Mouse (Mus musculus) bone marrow, adult 2 months (tissue): Measurements from ENCODE around the gene Atxn1. TPM values are rescaled to one million over a fixed set of nuclear protein-coding genes. Genes with fewer than 3 reads are reported as not detected.
A peak's percentile ranks its signal among the peaks of the same experiment; 100 is the strongest.

Experiments used
- H3K27ac ChIP-seq: fragments of 200-500 bp; 2 replicates; pipeline ENCODE4 v1.5.1; 2012; ENCODE audit warnings: low read depth, mild to moderate bottlenecking, control low read depth, inconsistent platforms, low read length; ENCODE audit not compliant: control insufficient read depth, poor library complexity, insufficient read depth
- H3K4me1 ChIP-seq: fragments of 200-500 bp; 2 replicates; pipeline ENCODE4 v1.6.1; 2011; ENCODE audit warnings: low read length; ENCODE audit not compliant: control insufficient read depth, insufficient read depth
- H3K4me3 ChIP-seq: fragments of 200-500 bp; replicated peaks from 2 replicates; pipeline ENCODE3; 2011; ENCODE audit warnings: mild to moderate bottlenecking, low read depth, low read length, control low read depth; ENCODE audit not compliant: control insufficient read depth
- CTCF ChIP-seq: fragments of 200-500 bp; IDR thresholded peaks from 2 replicates; pipeline ENCODE4 v1.5.1; 2011; ENCODE audit warnings: low read length, control low read depth; ENCODE audit not compliant: control insufficient read depth, insufficient read depth
- POLR2A ChIP-seq: fragments of 200-500 bp; IDR thresholded peaks from 2 replicates; pipeline ENCODE4 v1.6.1; 2011; ENCODE audit warnings: low read depth, mild to moderate bottlenecking, control low read depth, low read length, borderline replicate concordance; ENCODE audit not compliant: control insufficient read depth
- WGBS: fragments of 180-500 bp; shearing (Covaris S2); methylation state at CpG from one replicate; pipeline ENCODE4 v1.1.7; 2018; 5-methylcytosine and 5-hydroxymethylcytosine counted together
- polyA plus RNA-seq: library from polyadenylated mRNA; stranded (reverse); fragments of >200 nt; gene quantifications from 2 replicates; pipeline ENCODE4 v1.2.4, GENCODE M21; 2011; ENCODE audit warnings: low replicate concordance; ENCODE audit not compliant: missing spikeins, insufficient read depth, insufficient read length

Gene Atxn1
- polyA plus RNA-seq, 1 experiment, result 5.8 TPM

DNA sequence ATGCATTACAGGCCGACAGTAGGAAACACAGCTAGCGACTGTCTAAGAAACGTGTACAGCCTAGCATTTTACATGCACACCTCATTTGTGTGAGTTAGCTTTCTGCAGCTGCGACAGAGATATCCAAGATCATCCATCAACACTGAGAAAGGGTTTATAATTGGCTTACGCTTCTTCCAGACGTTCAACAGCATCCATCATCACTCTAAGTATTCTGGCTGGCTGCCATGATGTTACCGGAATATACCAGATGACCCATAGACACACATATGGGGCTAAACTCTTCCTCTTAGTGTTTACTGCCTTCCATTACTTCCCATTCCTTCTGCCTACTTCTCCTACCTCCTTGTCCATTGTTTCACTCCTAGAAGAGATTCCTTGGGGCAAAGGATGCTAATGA is 369.4 kb downstream of the Atxn1 start:
- WGBS, result 81% methylated on average over 7 of the region's 7 CpGs
- TF ChIP-seq POLR2A (no peak), CTCF (no peak)
- no peaks in the 10 kb centered on the region for H3K4me1 ChIP-seq
- H3K27ac ChIP-seq, result no peak overlapping the region
- no peak overlapping the region for H3K4me3 ChIP-seq

DNA sequence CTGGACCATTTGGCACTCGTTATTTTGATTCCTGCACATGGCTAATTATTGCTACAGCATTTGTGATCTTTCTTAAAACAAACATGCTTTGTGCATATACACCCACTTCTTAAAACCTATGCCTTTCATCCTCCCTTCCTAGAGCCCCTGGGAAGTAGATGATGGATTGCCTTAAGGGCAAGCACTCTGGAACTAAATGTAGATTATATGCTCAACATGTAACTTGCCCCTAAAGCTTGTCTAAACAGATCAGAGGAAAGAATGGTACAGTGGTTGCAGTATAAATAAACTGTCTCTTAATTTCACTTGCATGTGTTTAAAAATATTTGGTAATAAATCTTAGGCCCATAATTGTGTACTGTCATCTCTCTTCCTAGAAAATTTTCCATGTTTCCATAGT is 370.9 kb downstream of the Atxn1 start:
- 77% methylated on average over 1 of the region's 1 CpGs for WGBS
- H3K4me1 ChIP-seq, result no peaks in the 10 kb centered on the region
- H3K4me3 ChIP-seq, result no peak overlapping the region
- TF ChIP-seq POLR2A, result no peak
- TF ChIP-seq CTCF, result no peak
- H3K27ac ChIP-seq, result no peak overlapping the region

DNA sequence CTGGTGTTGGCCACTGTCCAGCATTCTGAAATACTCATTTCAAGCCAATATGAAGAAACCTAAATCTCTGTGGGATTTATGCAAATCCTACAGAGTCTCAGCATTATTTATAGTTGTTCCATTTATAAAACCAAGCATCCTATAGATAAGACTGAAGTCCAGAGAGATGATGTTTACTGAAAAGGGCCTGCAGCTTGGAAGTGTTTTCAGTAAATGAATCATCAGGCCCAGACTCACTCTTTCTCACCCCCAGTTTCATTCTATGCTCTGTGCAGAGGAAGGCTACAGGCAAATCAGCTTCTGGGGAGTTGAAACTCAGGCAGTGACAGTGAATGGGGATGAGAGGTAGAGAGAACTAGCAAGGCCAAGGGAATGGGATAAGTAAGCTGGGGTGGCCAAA is 373.9 kb downstream of the Atxn1 start:
- Histone ChIP-seq H3K27ac (no peak overlapping the region), H3K4me3 (no peak overlapping the region), H3K4me1 (no peaks in the 10 kb centered on the region; the same call in 1 of the 2 replicates)
- no peak for TF ChIP-seq CTCF
- no peak for TF ChIP-seq POLR2A

DNA sequence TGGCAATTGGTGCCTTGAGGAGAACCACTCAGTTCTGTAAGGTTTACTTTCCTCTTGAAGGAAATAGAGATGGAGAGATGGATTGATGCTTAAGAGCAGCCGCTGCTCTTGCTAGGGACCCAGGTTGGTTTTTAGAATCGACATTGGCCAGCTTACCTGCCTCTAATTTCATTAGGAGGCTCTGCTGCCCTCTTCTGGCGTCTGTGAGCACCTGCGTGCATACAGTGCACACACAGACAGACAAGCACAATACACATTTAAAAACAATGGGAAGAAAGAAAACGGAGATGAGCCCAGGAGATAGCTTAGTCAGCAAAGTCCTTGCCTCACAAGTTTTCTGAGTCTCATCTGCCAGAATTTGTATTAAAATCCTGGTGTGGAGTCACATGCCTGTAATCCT is 381.7 kb downstream of the Atxn1 start:
- H3K4me3 ChIP-seq, result no peak overlapping the region
- 80% methylated on average over 5 of the region's 5 CpGs for WGBS
- no peak for TF ChIP-seq POLR2A
- no peak for TF ChIP-seq CTCF
- H3K4me1 ChIP-seq, result no peaks in the 10 kb centered on the region; the same call in 1 of the 2 replicates
- H3K27ac ChIP-seq, result no peak overlapping the region

DNA sequence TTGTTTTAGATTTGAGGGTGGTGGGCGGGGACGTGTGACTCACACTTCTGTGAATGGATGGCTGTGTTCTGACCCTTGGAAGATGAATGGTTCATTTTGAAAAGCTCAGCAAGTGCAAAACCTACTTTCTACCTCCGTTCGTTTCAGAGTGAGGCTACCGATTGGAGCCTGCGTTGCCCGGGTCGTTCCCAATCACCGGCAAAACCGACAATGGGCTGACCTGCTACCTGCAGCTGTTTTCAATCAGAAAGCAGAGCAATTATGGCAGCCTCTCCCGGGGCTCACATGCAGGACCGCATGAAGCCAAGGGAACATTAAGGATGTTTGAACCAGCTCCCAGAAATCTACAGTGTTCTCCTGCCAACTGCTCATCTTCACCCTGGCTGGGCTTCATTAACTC is 382.5 kb downstream of the Atxn1 start:
- no peak overlapping the region for H3K4me3 ChIP-seq
- 89% methylated on average over 12 of the region's 12 CpGs for WGBS
- no peak overlapping the region for H3K27ac ChIP-seq
- TF ChIP-seq POLR2A, result no peak
- TF ChIP-seq CTCF, result no peak
- no peaks in the 10 kb centered on the region; the same call in 1 of the 2 replicates for H3K4me1 ChIP-seq

DNA sequence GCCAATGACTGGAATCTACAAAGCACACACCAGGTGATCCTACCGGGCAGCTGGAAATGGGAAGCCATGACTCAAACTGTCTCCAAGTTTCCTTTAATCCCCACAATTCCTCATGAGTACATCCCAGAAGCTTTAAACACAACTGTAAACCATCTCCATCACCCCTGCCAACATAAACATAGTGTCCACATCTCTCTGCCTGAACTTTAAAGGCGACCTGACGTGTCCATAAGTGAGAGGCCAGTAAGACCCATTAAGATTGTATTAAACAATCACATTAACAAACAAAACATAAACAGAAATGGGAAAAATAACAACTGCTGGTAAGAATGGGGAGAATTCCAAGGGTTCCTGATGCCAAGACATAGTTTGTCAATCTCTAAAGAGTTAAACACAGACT is 385.1 kb downstream of the Atxn1 start:
- Histone ChIP-seq H3K27ac (no peak overlapping the region), H3K4me1 (no peaks in the 10 kb centered on the region), H3K4me3 (no peak overlapping the region)
- WGBS, result 82% methylated on average over 3 of the region's 3 CpGs
- TF ChIP-seq CTCF (no peak), POLR2A (no peak)

DNA sequence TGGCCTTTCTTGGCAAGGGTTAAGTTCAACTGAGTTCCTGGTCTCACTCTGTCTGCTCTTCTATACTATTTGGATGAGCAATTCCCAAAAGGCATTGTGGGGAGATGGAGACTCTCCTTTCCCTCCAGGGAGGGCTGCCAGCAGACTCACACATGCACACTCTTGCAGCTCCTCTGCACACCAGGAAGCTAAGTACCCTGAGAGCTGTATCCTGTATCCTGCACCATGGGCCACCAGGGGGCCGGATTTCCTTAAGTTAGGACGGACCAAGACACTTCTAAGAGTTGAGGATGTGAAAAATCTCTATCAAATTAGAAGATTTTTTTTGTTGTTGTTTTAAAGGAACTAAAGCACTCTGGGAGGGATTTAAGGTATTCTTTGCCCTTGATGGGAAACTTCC is 387.0 kb downstream of the Atxn1 start:
- Histone ChIP-seq H3K4me1 (no peaks in the 10 kb centered on the region), H3K4me3 (no peak overlapping the region)
- WGBS, result 42% methylated on average over 2 of the region's 2 CpGs

DNA sequence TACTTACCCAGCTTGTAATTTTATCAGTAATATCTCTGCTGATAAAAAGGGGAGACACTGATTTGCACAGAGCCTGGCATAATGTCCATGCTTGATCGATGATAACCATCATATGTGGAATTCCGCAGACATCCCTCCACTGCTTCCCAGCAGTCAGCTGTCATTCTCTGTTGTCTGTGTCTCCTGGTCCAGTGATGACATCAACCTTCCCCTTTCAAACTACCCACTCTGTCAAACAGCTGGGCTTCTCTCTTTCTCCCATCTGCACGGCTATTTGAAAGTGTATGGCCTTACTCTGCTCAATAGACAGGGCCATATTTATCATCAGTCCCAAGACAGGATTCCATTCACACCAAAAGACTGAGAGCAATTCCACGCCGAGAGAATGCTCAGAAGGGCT is 387.4 kb downstream of the Atxn1 start:
- no peak overlapping the region for H3K27ac ChIP-seq
- WGBS, result 89% methylated on average over 5 of the region's 5 CpGs
- TF ChIP-seq POLR2A (no peak), CTCF (no peak)
- no peak overlapping the region for H3K4me3 ChIP-seq
- no peaks in the 10 kb centered on the region for H3K4me1 ChIP-seq

More for the DNA sequence above, 387.0 kb downstream of the Atxn1 start:
- no peak for TF ChIP-seq CTCF
- no peak for TF ChIP-seq POLR2A
- no peak overlapping the region for H3K27ac ChIP-seq

DNA sequence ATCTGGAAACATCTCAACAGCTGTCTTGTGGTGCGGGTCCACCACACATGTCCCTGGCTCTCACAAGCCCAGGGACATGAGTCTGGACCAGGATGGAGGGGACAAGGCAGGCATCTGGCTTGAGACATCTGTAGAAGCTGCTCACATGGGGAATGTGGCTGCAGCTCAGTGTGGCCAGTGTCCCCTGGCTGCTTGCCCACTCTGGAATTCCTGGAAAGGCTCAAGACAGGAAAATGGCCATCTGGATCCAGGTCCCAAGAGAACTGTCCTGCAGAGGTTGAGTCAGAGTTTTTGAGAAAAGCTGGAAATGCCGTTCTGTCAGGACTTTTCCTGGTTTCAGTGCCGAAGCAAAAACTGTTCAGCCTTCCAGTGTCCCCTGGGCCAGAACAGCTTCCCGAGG is 388.6 kb downstream of the Atxn1 start:
- H3K27ac ChIP-seq, result no peak overlapping the region
- H3K4me3 ChIP-seq, result no peak overlapping the region
- H3K4me1 ChIP-seq, result no peaks in the 10 kb centered on the region
- WGBS, result 84% methylated on average over 4 of the region's 4 CpGs
- no peak for TF ChIP-seq CTCF
- TF ChIP-seq POLR2A, result no peak

DNA sequence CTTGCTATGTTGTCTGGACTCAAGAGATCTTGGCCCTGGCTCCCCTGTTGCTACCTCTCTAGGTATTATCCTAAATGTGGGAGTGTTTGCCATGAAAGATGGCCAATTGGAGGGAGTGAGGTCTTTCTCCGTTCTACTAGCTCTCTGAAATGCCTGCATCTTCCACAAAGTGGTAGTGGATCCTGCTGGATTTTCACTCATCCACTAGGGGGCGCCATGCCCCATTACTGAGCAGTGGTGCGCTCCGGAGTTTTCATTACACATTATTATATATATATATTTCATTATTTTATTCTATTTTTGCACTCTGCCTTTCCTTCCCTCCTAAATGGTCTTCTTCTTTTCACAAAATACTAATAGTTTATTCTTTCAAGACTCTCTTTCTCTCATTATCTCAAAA is 392.0 kb downstream of the Atxn1 start:
- WGBS, result 15% methylated on average over 4 of the region's 4 CpGs
- peak; percentile 65 for TF ChIP-seq CTCF
- no peak for TF ChIP-seq POLR2A
- no peak overlapping the region for H3K27ac ChIP-seq
- H3K4me3 ChIP-seq, result no peak overlapping the region
- H3K4me1 ChIP-seq, result no peaks in the 10 kb centered on the region
